Mouse (Mus musculus) Muller cell, postnatal 12 days (primary cell): ENCODE data around the gene Nupl1.

ENCODE experiments used
- DNase-seq: peaks from one replicate; pipeline ENCODE4 v3.0.0-alpha.2; 2015; ENCODE audit errors: inconsistent ontology term

The Nupl1 gene

GRCm38 (mm10) chr14:60152373-60152772, 98.9 kb downstream of the Nupl1 start:
- DNase-seq = no peak

- no peak for DNase-seq
Observed at GRCm38 (mm10) chr14:60148893-60149292, 102.3 kb downstream of the Nupl1 start.

GRCm38 (mm10) chr14:60143234-60143633, 108.0 kb downstream of the Nupl1 start:
- DNase-seq = no peak

- DNase-seq = no peak
Observed at GRCm38 (mm10) chr14:60138339-60138738, 112.9 kb downstream of the Nupl1 start.

GRCm38 (mm10) chr14:60137812-60138211, 113.4 kb downstream of the Nupl1 start:
- no peak for DNase-seq

- DNase-seq = no peak
Observed at GRCm38 (mm10) chr14:60135801-60136200, 115.4 kb downstream of the Nupl1 start.

GRCm38 (mm10) chr14:60134720-60135119, 116.5 kb downstream of the Nupl1 start:
- no peak for DNase-seq
